Mouse (Mus musculus) hematopoietic stem cell, adult 5-6 weeks (primary cell): Measurements from ENCODE around the gene Sult3a2. TPM values are rescaled to one million over a fixed set of nuclear protein-coding genes. Genes with fewer than 3 reads are reported as not detected.
"Not testable (repeated sequence)": the region's sequence is repeated elsewhere in the genome, so short reads cannot be mapped to it uniquely, and the experiment has no call there.

Experiments
- ATAC-seq, 2 experiments: fragments of 125-278 bp in 1 of 2; replicated peaks in 1 of 2; 2 replicates each; pipeline ENCODE4 v1.8.0; 2016 to 2017; ENCODE audit warnings: inconsistent platforms in 2 of 2, mild to moderate bottlenecking in 2 of 2, moderate number of reproducible peaks in 2 of 2, low read depth in 1 of 2, moderate TSS enrichment in 1 of 2; ENCODE audit not compliant: low FRiP score in 2 of 2, poor library complexity in 2 of 2, severe bottlenecking in 2 of 2, insufficient read depth in 1 of 2, low TSS enrichment in 1 of 2
- total RNA-seq: library from RNA; stranded (forward); fragments of 172-1452, 232-1000 nt; gene quantifications from 2 replicates; pipeline ENCODE4 v1.2.3, GENCODE M21; 2017

The Sult3a2 gene
- total RNA-seq: not detected in 2 replicates

DNA sequence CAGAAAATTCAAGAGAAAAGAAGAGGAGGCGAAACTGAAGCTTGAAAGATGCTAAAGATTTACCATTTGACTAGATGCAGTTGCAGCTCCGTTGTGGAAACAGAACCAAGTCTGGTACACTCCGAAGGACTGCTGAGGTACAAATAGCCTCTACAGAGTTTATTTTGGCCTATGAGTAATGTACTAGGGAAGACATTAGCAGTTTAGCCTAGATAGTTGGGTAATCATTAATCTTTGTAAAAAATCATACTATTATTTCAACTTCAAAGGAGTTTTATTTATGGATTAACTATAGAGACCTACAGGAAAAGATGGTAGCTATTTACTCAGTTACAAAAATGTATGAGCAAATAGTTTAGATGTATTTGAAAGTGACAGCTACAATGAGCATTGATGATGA lies at the start of gene Sult3a2:
TSS of gene Sult3a2 (minus strand) at position 101 of the 400 bp plus-strand sequence.
- ATAC-seq: no peak

DNA sequence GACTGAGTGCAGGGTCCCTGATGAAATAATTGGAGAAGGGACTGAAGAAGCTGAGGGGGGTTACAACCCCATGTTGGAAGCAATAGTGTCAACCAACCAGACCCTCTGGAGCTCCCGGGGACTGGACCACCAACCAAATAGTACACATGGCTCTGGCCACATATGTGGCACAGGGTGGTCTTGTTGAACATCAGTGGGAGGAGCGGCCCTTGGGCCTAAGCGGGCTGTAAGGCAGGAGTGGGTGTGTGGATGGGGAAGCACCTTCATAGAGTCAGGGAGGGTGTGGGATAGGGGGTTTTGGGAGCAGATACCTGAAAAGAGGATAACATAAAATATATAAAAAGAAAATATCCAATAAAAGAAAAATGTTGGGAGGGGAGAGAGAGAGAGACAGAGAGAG lies 34.4 kb upstream of the Sult3a2 start:
- no peak for ATAC-seq

DNA sequence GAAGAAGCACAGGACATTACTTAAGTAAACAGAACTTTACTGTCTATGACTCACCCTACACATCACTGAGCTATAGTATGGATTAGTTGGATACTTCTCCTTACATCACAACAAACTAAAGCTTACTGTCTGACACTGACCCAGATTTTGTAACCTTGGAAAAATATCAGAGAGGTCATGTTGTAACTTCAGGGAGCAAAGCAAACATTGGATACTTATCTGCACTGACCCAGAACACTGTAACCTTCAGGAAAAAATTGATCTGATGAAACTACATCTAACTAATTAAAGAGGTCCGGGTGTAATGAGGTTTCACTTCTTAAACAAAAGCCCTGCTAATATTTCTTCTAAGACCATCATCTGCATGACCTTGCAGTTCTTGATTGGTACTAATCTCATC lies 30.4 kb upstream of the Sult3a2 start:
- ATAC-seq: no peak

DNA sequence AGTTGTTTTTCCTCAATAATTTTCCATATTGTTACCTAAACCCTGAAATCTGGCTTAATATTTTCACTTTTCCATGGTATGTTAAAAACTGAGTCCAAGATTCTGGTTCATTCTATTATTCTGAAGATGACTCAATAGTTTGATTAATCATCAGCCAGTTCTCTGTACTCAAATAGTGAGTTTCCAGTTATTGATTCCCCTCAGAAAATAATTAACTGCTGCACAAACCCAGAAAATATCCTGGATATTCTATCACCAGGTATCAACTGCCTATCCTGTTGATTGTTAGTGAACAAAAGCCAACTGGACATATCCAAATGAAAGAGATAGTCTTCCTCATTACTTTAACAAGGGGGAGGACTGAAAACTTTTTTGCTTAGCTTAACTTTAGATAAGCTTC lies 27.8 kb upstream of the Sult3a2 start:
- ATAC-seq: no peak

DNA sequence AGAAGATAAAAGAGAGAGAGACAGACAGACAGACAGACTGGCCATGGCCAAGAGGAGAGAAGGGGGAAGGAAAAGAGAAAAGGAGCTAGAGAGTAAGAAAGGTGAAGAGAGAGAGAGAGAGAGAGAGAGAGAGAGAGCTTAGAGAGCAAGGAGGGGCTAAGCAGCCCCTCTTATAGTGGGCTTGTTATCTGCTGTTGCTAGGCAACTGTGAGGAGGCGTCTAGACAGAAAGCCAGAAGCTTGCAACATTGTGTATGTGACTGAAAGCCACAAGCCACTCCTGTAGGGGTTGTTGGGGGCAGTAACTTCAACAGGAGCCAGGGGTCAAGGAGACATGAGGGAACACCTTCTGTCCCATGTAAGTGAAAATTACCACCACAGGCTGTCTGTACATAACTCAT lies 25.3 kb upstream of the Sult3a2 start:
- ATAC-seq: no peak

DNA sequence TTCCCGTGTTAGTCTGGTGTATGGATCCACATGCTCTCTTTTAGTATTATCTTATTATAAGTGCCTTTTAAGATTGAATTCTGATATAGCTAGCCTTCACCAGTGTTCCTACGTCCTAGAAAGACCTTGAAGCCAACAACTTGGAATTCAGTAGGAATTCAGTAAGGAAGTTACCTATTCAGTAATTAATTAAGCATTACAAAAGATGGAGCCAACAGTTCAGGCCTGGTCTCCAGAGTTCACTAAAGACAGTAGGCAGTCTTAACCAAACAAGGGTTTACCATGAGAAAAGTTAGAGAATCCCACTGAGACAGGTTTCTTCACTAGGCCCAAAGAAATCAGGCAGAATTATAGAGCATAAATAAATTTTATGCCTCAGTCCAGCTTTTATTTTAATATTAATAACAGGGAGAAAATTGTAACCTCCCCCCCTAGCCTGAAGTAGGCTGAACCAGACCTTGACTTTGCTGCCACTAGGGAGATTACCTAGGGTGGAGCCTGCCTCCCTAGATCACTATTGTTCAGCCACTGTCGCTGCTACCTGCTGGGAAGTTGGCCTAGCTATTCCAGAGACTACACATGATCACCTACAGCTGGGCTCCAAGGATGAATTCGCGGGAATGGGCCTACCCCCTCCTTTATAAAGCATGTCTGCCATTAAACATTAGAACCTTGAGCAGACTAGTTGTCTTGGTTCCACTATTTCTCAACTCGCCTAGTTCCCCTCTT lies 10.9 kb upstream of the Sult3a2 start:
- not testable (repeated sequence) for ATAC-seq

DNA sequence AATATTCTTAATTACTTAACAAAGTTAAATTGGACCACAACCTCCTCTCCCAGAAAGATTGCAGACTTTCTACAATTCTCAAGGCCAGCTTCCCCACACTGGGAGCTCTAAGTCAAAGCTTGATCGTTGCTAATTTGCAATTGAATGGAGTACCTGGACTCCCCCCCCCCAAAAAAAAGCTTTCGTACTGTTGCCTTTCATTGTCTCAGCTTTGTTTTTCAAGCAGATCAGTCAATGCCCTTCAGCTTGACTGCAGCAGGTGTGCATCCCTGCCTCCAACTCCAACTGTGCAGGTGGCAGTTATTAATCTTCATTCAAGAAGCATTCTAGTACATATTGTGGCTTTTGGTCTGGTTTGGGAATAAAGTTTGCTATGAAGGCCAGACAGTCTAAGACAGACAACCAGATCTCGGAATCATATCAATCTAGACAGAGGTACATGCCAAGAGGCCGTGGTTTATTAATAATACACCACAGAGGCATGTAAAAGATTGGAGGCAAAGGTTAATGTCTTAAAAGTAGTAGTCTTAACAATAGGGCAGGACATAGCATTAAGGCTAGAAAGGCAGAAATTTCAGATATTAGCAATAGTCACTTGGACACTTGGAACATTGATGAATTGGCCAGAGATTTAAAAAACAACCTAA lies 9.9 kb upstream of the Sult3a2 start:
- not testable (repeated sequence) for ATAC-seq

DNA sequence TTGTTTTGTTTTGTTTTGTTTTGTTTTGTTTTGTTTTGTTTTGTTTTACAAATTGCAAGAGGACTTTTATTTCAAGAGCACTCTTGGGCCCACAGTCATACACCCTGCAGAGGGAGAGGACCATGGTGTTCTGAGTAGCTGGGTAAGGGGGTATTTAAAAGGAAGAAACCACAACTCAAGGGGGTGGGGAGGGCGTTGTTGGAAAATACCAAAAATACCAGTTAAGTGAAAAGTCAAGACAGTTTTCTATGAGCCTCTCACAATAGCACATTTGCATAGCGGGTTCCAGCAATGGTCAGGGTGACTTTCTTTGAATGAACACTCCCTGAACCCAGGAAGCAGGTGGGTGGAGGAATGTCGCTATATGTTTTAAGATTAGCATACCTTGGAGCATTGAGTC lies 5.7 kb upstream of the Sult3a2 start:
- not testable (repeated sequence) for ATAC-seq

DNA sequence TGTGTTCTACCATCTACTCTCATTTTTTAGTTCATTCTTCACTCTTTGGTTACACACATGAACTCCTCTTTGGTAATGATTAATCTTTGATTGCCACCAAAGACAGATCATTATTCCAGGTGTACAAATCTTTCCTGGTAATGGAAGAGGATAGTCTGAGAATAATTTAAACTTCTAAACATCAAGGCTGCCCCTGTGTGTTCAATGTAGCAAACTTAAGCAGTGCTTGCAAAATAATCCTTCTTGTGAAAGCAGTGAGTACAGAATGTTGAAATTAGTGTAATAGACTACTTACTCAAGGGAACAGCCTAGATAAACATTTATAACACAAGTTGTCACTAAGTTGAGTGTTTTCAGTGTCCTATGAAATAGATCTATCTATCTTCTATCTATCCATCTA lies 1.0 kb upstream of the Sult3a2 start:
- ATAC-seq: no peak

DNA sequence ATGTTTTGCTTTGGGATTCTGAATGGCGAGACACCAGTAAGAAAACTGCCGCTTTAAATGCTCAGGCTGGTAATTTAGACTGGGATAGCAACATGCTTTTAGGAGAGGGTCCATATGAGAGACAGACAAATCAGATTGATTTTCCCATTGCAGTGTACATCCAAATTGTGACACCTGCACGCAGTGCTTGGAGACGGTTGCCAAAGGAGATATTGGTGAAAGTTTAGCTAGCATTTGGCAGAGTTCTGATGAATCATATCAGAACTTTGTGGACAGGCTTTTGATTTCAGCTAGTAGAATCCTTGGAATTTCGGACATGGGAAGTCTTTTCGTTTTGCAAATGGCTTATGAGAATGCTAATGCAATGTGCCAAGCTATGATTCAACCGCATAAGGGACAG lies 51.3 kb downstream of the Sult3a2 start:
- not testable (repeated sequence) for ATAC-seq

DNA sequence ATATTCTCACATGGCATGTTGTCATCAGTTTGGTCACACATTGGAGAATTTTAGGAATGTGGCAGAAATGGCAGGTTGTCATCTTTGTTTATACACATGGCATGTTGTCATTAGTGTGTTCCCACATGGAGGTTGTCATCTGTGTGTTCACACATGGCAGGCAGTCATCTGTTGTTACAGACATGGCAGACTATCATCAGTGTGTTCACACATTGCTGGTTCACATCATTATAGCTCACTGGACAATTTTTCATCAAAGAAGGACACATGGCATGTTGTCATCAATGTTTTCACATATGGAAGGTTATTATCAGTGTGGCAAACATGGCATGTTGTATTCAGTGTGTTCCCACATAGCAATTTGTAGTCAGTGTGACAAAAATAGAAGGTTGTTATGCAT lies 53.3 kb downstream of the Sult3a2 start:
- no peak for ATAC-seq

DNA sequence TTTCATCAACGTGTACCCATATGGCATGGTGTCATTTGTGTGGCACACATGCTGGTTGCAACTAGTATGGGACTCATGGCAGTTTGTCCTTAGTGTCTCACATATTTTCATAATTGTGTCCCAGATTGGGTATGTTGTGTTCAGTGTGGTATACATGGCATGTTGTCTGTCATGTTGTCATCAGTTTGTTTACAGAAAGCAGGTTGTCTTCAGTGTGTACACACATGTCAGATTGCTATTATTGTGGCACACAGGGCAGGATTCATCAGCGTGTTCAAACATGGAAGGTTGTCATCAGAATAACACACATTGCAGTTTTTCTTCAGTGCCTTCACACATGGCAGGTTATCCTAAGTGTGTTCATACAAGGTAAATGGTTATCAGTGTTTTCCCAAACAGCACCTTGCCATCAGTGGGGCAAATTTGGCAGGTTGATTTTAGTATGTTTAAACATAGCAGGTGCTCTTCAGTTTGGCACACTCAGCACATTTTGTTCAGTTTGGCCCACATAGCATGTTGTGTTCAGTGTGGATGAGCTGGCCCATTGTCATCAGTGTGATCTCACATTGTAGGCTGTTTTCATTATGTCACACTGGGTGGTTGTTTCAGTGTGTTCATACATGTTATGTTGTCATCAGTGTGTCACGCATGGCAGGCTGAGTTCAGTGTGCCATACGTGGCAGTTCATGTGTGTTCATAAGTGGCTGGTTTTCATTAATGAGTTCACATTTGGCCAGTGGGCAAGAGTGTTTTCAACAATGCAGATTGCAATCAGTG lies 53.9 kb downstream of the Sult3a2 start:
- no peak for ATAC-seq

DNA sequence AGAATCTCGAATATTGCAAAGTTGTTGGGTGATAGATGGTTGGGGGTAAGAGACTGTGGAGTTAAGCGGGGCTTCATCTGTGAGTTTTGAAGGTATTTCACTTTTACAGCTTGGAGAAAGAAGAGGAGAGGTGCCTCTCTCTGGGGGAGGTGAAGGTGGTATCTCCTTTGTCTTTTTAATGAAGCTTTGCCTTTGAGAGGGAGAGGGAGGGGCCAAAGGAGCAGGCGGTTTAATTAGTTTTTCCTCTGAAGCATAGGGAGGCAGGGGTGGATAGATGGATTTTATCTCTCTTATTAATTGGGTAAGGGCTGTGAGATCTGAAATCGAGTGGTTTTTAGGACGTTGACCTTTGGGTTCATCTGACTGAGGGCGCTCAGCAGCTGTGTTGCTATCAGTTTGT lies 62.7 kb downstream of the Sult3a2 start:
- no peak for ATAC-seq

DNA sequence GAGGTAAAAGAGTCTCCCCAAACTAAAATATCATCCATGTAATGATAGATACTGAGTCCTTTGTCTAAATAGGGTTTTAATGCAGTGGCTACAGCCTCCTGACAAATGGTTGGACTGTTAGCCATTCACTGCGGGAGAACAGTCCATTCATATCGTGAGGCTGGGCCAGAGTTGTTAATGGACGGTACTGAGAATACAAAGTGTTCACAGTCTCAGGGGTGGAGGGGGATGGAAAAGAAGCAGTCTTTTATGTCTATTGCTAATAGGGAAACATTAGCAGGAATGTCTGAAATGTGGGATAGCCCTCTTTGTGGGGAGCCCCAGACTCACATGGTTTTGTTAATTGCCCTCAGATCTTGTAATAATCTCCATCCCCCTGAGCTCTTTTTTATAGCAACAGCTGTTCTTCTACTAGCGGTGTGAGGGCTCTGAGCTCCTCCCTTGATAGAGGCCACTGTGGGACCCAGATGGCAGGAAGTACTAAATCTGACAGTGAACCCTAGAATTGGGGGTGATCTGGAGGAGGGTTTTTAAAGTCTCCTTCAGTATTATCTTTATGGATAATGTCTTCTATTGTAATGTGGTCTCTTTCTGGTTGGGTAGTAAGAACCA lies 64.6 kb downstream of the Sult3a2 start:
- no peak for ATAC-seq

Other genes with a start within 250 kb of the Sult3a2 start
- gene Clvs2, start 161.9 kb downstream of the Sult3a2 start, total RNA-seq: not detected in 2 replicates
- not detected in 2 replicates for gene Sult3a1, start 71.0 kb upstream of the Sult3a2 start, total RNA-seq
- gene Rsph4a, start 118.4 kb upstream of the Sult3a2 start, total RNA-seq: not detected in 2 replicates
- gene Zup1, start 164.6 kb upstream of the Sult3a2 start, total RNA-seq: 60.8 and 73.2 TPM in 2 replicates
- gene Rwdd1, start 232.9 kb upstream of the Sult3a2 start, total RNA-seq: 115 and 176 TPM in 2 replicates